Mouse (Mus musculus) v-Abl transformed pro-B cells (cell line): ENCODE results near the gene Gnas.

ENCODE experiments used
- in situ Hi-C, 2 experiments: fragments of 400-800 bp; cut with MboI; formaldehyde crosslinking; loops; one replicate each; pipeline ENCODE4 v1.15.1; 2025; ENCODE audit not compliant: unreplicated experiment in 2 of 2

The Gnas gene

GRCm38 (mm10) chr2:174291029-174291661 lies 7.0 kb downstream of the Gnas start:
- in situ Hi-C loops = no loop called here

DNA sequence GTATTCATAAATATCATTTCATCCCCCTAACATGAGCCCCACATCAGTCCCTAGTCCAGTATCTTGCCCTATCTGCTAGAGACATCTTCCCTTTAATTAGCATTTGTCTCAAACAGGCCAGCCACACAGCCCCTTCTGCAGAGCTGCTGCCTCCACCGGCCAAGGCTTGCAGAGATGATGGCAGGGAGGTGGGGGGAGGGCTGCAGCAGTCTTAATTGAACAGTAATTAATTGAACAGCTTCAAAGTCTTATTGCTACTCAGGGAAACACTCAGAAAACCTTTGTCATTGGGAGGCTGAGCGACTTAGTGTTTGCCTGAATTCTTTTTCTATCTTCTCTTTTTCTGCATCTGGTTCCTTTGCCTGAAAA lies 7.5 kb downstream of the Gnas start:
- in situ Hi-C loops = no loop called here

- in situ Hi-C loops = no loop called here
These were observed 10.3 kb downstream of the Gnas start for GRCm38 (mm10) chr2:174294457-174294856.

DNA sequence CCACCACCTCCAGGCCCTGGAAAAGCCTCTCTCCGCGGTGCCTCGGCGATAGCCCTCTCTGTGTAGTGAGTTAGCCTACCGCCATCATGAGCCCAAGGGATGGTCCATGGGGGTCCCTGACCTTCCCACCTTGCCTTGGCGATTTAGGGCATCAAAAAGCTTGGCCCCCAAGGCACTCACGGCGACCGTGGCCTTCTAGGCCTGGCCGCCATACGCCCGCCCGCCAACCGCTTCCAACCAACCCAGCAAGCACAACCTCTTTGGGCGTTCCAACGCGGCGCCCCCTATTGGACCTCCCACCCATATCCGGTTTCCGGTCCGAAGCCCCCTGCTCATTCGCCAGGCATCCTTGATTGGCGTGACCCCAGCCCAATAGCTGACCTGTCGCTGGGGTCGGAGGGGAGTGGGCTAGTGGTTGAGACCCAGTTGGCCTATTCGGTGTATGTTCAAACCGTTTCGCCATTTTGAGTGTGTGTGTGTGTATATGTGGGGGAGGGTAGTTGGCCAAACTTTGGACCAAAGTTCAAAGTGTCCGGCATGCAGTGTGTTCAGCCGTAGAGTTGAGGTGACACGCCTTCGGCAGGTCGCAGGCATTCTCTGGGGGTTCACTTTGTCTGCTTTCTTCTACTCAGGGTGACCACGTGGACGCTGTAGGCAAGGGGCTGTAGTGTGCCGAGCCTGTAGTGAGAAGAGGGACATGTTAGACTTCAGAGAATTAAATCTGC lies 11.2 kb downstream of the Gnas start:
- in situ Hi-C loops = no loop called here

GRCm38 (mm10) chr2:174295900-174296465 lies 11.9 kb downstream of the Gnas start:
- in situ Hi-C loops = no loop called here

DNA sequence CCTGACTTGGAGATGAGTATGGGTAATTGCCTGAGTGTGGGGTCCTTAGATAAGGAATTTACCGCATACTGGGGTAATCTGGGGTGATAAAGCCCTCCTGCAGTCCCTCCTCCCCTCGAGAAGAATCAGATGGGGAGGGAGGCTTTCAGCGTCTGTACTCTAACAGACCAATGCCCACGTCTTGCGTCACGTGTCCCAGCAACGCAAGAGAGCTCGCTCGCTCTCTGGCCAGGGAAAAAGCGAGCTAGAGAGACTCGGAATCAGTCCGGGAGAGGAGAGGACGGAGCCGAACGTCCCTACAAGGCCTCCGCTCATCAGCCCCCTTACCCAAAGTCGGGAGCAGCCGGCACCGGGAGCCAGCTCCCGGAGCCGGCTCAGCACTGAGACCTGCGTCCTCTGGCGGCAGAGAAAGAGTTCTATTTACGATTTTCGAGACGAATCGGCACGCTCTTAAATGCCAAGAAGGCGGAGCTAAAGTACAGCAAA lies 13.0 kb downstream of the Gnas start:
- in situ Hi-C loops = no loop called here

GRCm38 (mm10) chr2:174297851-174298250 lies 13.7 kb downstream of the Gnas start:
- in situ Hi-C loops = no loop called here

- in situ Hi-C loops = no loop called here
These were observed 14.4 kb downstream of the Gnas start for GRCm38 (mm10) chr2:174298471-174298870.

- in situ Hi-C loops = no loop called here
These were observed 15.1 kb downstream of the Gnas start for GRCm38 (mm10) chr2:174299091-174299770.

DNA sequence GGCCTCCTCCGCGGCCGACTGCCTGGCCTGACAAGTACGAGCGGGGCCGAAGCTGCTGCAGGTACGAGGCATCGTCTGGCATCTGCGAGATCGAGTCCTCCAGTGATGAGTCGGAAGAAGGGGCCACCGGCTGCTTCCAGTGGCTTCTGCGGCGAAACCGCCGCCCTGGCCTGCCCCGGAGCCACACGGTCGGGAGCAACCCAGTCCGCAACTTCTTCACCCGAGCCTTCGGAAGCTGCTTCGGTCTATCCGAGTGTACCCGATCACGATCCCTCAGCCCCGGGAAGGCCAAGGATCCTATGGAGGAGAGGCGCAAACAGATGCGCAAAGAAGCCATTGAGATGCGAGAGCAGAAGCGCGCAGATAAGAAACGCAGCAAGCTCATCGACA lies 15.6 kb downstream of the Gnas start:
- in situ Hi-C loops = loop anchor here (10.0 to 25.0 kb wide), 2 partner anchors 715 to 1112 kb away; no protein-coding TSS in a partner anchor

- in situ Hi-C loops = loop anchor here (10.0 to 25.0 kb wide), 2 partner anchors 715 to 1113 kb away; no protein-coding TSS in a partner anchor
These were observed 16.1 kb downstream of the Gnas start for GRCm38 (mm10) chr2:174300186-174300585.

DNA sequence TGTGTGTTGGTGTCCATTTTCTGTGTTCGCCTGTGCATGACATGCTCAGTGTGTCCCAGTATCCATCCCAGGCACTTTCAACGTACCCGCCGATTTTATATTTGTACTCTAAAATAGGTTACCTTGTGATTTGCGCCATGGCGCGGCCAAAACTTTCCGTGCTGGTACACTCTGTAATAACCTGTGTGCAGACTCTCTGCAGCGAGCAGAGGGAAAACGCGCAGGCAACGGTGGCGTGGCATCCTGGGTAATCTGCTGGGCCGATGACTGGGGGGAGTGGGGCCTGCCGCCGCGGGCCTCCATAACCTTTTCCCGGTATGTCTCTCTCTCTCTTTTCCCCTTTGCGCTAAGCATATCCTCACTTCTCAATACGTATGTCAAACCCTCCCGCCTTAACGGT lies 16.5 kb downstream of the Gnas start:
- in situ Hi-C loops = loop anchor here (10.0 to 25.0 kb wide), 2 partner anchors 716 to 1113 kb away; no protein-coding TSS in a partner anchor

DNA sequence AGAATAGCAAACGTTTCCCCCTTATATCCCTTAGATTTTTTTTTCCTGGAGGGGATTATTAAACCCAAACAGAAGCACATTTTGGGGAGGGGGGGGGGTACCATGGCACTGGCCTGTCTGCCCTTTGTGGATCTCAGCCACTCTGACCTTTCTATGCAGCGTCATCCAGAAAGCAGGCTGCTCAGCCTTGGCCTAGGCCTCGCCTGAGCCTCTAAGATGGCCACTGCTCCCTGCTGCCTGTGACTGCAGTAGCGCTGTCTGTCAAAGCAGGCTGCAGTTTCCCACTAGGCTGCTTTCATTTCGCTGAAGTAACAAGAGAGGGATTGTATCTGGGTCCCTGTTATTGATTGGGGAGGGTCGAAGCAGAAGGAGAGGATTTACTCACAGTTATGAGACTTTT lies 18.4 kb downstream of the Gnas start:
- in situ Hi-C loops = loop anchor here (10.0 to 25.0 kb wide), 2 partner anchors 718 to 1115 kb away; no protein-coding TSS in a partner anchor

GRCm38 (mm10) chr2:174305646-174306045 lies 21.5 kb downstream of the Gnas start:
- in situ Hi-C loops = loop anchor here (10.0 to 25.0 kb wide), 2 partner anchors 721 to 1118 kb away; no protein-coding TSS in a partner anchor

GRCm38 (mm10) chr2:174307903-174308302 lies 23.8 kb downstream of the Gnas start:
- in situ Hi-C loops = loop anchor here (10.0 to 25.0 kb wide), 2 partner anchors 723 to 1121 kb away; no protein-coding TSS in a partner anchor

DNA sequence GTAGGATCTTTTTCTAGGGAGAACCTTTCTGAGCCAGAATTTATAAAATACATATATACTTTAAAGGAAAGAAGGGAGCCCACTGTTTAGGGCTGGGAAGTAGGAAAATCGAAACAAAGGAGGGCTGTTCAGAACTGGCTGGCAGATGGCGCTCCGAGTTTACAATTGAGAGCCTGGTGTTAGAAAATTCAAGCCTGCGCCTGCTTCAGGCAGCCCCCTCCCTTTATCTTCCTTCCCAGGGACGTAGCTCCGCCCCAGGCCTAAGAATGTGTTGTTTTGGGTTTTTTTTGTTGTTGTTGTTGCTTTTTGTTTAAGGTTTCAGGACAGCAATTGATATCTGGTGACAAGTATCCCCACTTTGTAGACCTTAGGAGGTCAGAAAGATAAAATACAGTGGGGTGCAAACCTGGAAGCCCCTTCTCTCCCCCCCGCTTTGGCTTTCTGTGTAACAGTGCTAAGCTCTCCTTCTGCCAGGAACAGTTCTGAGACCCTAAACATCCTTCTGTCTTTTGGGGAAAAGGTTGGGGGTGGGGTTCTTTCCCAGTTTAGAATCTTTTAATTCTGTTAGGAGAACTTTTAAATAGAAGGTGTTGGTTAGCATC lies 26.9 kb downstream of the Gnas start:
- in situ Hi-C loops = loop anchor here (5.0 to 25.0 kb wide), 7 partner anchors 236 to 1124 kb away; no protein-coding TSS in a partner anchor

- in situ Hi-C loops = loop anchor here (5.0 to 25.0 kb wide), 7 partner anchors 236 to 1124 kb away; no protein-coding TSS in a partner anchor
These were observed 27.5 kb downstream of the Gnas start for GRCm38 (mm10) chr2:174311613-174312012.

- in situ Hi-C loops = loop anchor here (5.0 to 25.0 kb wide), 7 partner anchors 235 to 1125 kb away; no protein-coding TSS in a partner anchor
These were observed 28.1 kb downstream of the Gnas start for GRCm38 (mm10) chr2:174312118-174312647.

DNA sequence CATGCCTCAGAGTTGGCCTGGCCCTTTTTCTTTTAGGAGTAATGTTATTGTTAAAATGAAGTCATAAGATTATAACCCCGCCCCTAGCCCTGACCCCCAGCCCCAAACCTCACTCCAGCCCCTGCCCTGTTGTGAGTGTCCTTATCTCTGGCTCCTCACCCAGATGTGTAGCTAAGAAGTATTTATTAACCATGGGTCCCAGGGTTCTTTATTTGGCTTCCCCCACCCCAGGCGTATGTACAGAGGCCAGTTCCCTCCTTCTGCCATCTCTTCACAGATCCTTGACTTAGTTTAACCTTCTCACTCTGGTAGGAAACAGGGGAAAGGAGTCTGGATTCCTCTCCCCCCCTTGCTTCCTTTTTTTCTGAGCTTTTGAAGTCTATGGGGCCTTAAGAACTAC lies 28.5 kb downstream of the Gnas start:
- in situ Hi-C loops = loop anchor here (5.0 to 25.0 kb wide), 7 partner anchors 235 to 1125 kb away; no protein-coding TSS in a partner anchor

GRCm38 (mm10) chr2:174315445-174315844 lies 31.3 kb downstream of the Gnas start:
- in situ Hi-C loops = loop anchor here (5.0 to 25.0 kb wide), 4 partner anchors 97 to 1128 kb away; partner anchors contain the start of gene Prelid3b (in 1 of the 2)
